Mouse (Mus musculus): ENCODE measurements at regions not wholly inside any gene's neighbourhood (a gene's known extent, or its start where the extent isn't known, plus 50 kb on each side); places are given as distances from the start of the nearest gene placed in this dataset.

DNA sequence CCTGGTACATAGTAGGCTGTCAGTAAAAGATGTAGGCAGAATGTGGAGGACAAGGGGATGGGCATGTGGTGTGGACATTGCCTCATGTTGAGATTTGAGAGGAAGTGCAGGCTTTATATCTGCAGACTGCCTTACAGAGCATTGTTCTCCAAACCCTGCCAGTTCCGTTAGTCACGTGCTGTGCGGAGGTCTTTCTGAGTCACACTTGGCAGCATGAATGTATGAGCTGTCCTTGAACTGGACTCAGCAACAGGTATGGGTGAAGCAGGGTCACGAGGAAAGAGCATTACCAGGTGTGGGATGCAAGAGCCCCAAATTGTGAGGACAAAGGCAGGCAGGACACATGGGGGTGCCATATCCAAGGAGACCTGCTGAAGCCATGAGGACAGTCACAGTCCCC, 193.8 kb upstream of the Unc93a2 start:
- TF ChIP-seq GATA1 (IDR thresholded peaks at IDR 0.05; ENCODE audit: borderline replicate concordance, low read length) (no peak), FLI1 (IDR thresholded peaks at IDR 0.05; ENCODE audit: low read length) (no peak)
